Mouse (Mus musculus): ENCODE data around the gene Ryr2. TPM values are rescaled to one million over a fixed set of nuclear protein-coding genes. Genes with fewer than 3 reads are reported as not detected.

Gene Ryr2
- polyA plus RNA-seq, 1 experiment from 2014 or later, result 0.87 TPM

DNA sequence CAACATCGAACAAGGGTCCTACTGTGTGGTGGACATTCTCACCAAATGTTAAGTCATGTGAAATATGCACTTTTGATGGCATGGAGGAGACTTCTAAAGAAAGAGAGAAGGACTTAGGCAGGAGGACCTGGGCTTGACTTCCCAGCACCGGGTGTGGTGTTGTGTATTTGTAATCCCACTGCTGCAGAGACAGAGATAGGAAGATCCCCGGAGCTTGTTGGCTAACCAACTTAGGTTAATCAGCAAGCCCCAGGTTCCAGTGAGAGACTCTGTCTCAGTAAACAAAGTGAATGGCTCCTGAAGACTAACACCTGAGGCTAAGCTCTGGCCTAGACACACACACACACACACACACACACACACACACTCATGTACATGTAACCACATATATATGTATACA is 7.3 kb downstream of the Ryr2 start:
- H3K9me3 ChIP-seq (replicated peaks; ENCODE audit: control insufficient read depth, low read length), result no peaks in the 10 kb centered on the region
- H3K4me2 ChIP-seq (ENCODE audit: low read depth, low read length), result no peak overlapping the region
- H3K27me3 ChIP-seq (ENCODE audit: control insufficient read depth, insufficient read depth, low read length), result 0 out of 2 replicates have a peak, but pooled peaks cover 3% of the 10 kb centered on the region
- H3K4me1 ChIP-seq (ENCODE audit: control insufficient read depth, insufficient read depth, low read length), result no peaks in the 10 kb centered on the region
- no peak overlapping the region for H3K9ac ChIP-seq (ENCODE audit: low read length)
- WGBS, result 68% methylated on average over 3 of the region's 3 CpGs
- no peaks in the 10 kb centered on the region for H3K36me3 ChIP-seq (ENCODE audit: control insufficient read depth, insufficient read depth, low read length)
- H3K4me3 ChIP-seq (replicated peaks; ENCODE audit: low read length), result no peak overlapping the region
- ATAC-seq (ENCODE audit: insufficient read depth, low FRiP score), result no peak
- H3K27ac ChIP-seq (ENCODE audit: low read length), result no peak overlapping the region

DNA sequence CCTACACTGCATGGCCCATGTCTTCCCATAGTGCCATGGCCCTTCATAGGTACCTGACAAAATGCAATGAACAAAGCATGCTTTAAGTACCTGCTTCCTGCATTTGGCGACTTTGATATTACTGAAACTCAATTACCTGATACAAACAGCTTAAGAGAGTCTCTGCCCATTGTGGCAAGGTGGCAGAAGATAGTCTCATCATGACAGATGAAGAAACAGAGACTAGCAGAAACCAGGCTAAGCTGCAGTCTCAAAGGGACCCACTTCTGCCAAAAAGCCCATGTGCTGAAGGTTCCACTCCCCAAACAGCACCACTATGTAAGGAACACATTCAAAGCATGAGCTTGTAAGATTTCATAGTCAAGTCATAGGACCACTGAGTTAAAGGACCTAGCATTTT is 7.8 kb downstream of the Ryr2 start:
- Histone ChIP-seq H3K4me1 (ENCODE audit: control insufficient read depth, insufficient read depth, low read length) (no peaks in the 10 kb centered on the region), H3K27me3 (ENCODE audit: control insufficient read depth, insufficient read depth, low read length) (0 out of 2 replicates have a peak, but pooled peaks cover 2% of the 10 kb centered on the region), H3K36me3 (ENCODE audit: control insufficient read depth, insufficient read depth, low read length) (no peaks in the 10 kb centered on the region), H3K9me3 (replicated peaks; ENCODE audit: control insufficient read depth, low read length) (no peaks in the 10 kb centered on the region), H3K4me2 (ENCODE audit: low read depth, low read length) (no peak overlapping the region), H3K9ac (ENCODE audit: low read length) (no peak overlapping the region), H3K27ac (ENCODE audit: low read length) (no peak overlapping the region), H3K4me3 (replicated peaks; ENCODE audit: low read length) (no peak overlapping the region)
- WGBS, result 83% methylated on average over 1 of the region's 1 CpGs
- ATAC-seq (ENCODE audit: insufficient read depth, low FRiP score), result no peak

DNA sequence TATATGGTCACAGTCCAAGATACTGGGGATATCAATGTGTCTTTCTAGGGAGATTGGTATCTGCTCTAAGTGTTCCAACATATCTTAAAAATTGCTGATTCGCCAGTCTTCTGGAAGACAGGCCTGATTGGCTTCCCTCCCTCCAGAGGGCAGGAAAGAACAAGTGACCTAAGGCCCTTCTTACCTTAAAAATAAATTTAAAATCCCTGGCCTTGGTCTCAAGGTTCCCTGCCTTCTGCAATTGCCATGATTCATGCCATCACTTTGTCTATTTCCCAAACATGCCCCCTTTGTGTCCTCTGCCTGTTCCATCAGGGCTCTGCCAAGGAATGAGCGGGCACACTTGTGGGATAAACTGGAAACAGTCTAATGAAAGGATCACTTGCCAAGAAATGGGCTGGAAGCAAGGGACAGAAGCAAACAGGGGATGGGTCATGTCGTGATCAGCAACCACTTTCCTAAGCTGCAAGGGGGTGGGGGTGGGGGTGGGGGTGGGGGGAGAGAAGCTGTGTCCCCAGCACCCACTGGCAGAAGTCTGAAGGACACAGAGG is 10.3 kb downstream of the Ryr2 start:
- Histone ChIP-seq H3K27me3 (ENCODE audit: control insufficient read depth, insufficient read depth, low read length) (no peaks in the 10 kb centered on the region), H3K27ac (ENCODE audit: low read length) (no peak overlapping the region), H3K4me2 (ENCODE audit: low read depth, low read length) (no peak overlapping the region), H3K36me3 (ENCODE audit: control insufficient read depth, insufficient read depth, low read length) (no peaks in the 10 kb centered on the region), H3K9me3 (replicated peaks; ENCODE audit: control insufficient read depth, low read length) (no peaks in the 10 kb centered on the region), H3K4me3 (replicated peaks; ENCODE audit: low read length) (no peak overlapping the region), H3K4me1 (ENCODE audit: control insufficient read depth, insufficient read depth, low read length) (no peaks in the 10 kb centered on the region), H3K9ac (ENCODE audit: low read length) (no peak overlapping the region)
- 75% methylated on average over 3 of the region's 3 CpGs for WGBS
- no peak for ATAC-seq (ENCODE audit: insufficient read depth, low FRiP score)

DNA sequence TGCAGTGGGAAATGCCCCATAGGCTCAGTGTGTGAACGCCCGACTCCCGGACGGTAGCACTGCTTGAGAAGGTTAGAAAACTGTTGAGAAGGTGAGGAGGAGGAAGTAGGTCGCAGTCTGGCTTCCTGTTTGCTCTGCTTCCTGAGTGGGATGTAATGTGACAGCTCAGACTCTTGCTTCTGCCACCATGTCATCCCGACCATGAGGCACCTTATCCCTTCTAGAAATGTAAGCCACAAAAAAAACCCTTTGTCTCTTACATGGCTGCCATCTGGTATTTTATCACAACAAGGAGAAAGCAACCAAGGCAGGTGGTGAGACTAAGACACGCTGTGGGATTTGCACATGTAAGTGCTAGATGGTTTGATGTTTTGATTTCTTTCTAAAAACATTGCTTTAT is 12.2 kb downstream of the Ryr2 start:
- H3K36me3 ChIP-seq (ENCODE audit: control insufficient read depth, insufficient read depth, low read length), result no peaks in the 10 kb centered on the region
- H3K27me3 ChIP-seq (ENCODE audit: control insufficient read depth, insufficient read depth, low read length), result no peaks in the 10 kb centered on the region
- 72% methylated on average over 7 of the region's 7 CpGs for WGBS
- H3K27ac ChIP-seq (ENCODE audit: low read length), result no peak overlapping the region
- ATAC-seq (ENCODE audit: insufficient read depth, low FRiP score), result no peak
- H3K9me3 ChIP-seq (replicated peaks; ENCODE audit: control insufficient read depth, low read length), result no peaks in the 10 kb centered on the region
- no peak overlapping the region for H3K4me2 ChIP-seq (ENCODE audit: low read depth, low read length)
- no peak overlapping the region for H3K9ac ChIP-seq (ENCODE audit: low read length)
- H3K4me1 ChIP-seq (ENCODE audit: control insufficient read depth, insufficient read depth, low read length), result no peaks in the 10 kb centered on the region
- no peak overlapping the region for H3K4me3 ChIP-seq (replicated peaks; ENCODE audit: low read length)

- no peak overlapping the region for H3K4me3 ChIP-seq (replicated peaks; ENCODE audit: low read length)
- no peaks in the 10 kb centered on the region for H3K9me3 ChIP-seq (replicated peaks; ENCODE audit: control insufficient read depth, low read length)
- H3K27me3 ChIP-seq (ENCODE audit: control insufficient read depth, insufficient read depth, low read length), result no peaks in the 10 kb centered on the region
- WGBS, result 81% methylated on average over 5 of the region's 5 CpGs
- no peaks in the 10 kb centered on the region for H3K36me3 ChIP-seq (ENCODE audit: control insufficient read depth, insufficient read depth, low read length)
- H3K4me1 ChIP-seq (ENCODE audit: control insufficient read depth, insufficient read depth, low read length), result no peaks in the 10 kb centered on the region
- ATAC-seq (ENCODE audit: insufficient read depth, low FRiP score), result no peak
- no peak overlapping the region for H3K27ac ChIP-seq (ENCODE audit: low read length)
- no peak overlapping the region for H3K4me2 ChIP-seq (ENCODE audit: low read depth, low read length)
- H3K9ac ChIP-seq (ENCODE audit: low read length), result no peak overlapping the region
Observed at GRCm38 (mm10) chr13:12093146-12093545, 13.6 kb downstream of the Ryr2 start.

DNA sequence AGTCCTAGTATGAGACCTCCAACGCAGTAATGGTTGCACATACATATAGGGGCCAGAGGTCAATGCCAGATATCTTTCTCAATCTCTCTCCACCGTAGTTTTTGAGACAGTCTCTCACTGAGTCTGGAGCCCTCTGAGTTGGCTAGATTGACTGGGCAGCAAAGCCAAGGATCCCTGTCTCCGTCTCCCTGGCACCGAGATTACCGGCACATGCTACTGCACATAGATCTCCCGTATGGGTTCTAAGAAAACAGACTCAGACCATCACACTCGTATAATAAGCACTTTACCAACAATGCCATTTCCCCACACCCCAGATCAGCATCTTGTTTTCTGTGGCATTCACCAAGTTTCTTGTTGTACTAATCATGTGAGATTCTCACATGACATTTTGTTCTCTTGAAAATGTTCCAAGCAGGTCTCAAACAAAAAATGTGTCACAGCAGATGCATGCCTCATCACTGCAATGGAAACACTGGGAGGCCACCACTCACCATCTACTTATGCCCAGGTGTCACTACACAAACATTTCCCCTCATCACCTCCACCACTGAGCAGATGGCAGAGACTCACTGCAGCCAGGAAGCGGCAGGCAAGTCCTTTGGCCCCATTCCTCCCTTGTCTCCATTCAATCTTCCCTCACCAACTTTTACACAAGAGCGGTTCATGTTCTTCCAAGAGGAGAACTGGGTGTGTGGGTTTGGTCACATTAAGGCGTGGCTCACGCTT is 14.2 kb downstream of the Ryr2 start:
- Histone ChIP-seq H3K4me1 (ENCODE audit: control insufficient read depth, insufficient read depth, low read length) (no peaks in the 10 kb centered on the region), H3K27me3 (ENCODE audit: control insufficient read depth, insufficient read depth, low read length) (no peaks in the 10 kb centered on the region), H3K9ac (ENCODE audit: low read length) (no peak overlapping the region), H3K4me2 (ENCODE audit: low read depth, low read length) (no peak overlapping the region), H3K27ac (ENCODE audit: low read length) (no peak overlapping the region), H3K36me3 (ENCODE audit: control insufficient read depth, insufficient read depth, low read length) (no peaks in the 10 kb centered on the region), H3K9me3 (replicated peaks; ENCODE audit: control insufficient read depth, low read length) (no peaks in the 10 kb centered on the region), H3K4me3 (replicated peaks; ENCODE audit: low read length) (no peak overlapping the region)
- WGBS, result 86% methylated on average over 11 of the region's 11 CpGs
- no peak for ATAC-seq (ENCODE audit: insufficient read depth, low FRiP score)

GRCm38 (mm10) chr13:12084112-12084475 is 22.7 kb downstream of the Ryr2 start:
- H3K4me3 ChIP-seq (replicated peaks; ENCODE audit: low read length), result no peak overlapping the region
- no peak overlapping the region for H3K9ac ChIP-seq (ENCODE audit: low read length)
- no peak overlapping the region for H3K27ac ChIP-seq (ENCODE audit: low read length)
- no peak for ATAC-seq (ENCODE audit: insufficient read depth, low FRiP score)
- WGBS, result 75% methylated on average over 2 of the region's 2 CpGs
- no peaks in the 10 kb centered on the region for H3K4me1 ChIP-seq (ENCODE audit: control insufficient read depth, insufficient read depth, low read length)
- H3K9me3 ChIP-seq (replicated peaks; ENCODE audit: control insufficient read depth, low read length), result no peaks in the 10 kb centered on the region
- H3K4me2 ChIP-seq (ENCODE audit: low read depth, low read length), result no peak overlapping the region
- H3K27me3 ChIP-seq (ENCODE audit: control insufficient read depth, insufficient read depth, low read length), result no peaks in the 10 kb centered on the region
- no peaks in the 10 kb centered on the region for H3K36me3 ChIP-seq (ENCODE audit: control insufficient read depth, insufficient read depth, low read length)

DNA sequence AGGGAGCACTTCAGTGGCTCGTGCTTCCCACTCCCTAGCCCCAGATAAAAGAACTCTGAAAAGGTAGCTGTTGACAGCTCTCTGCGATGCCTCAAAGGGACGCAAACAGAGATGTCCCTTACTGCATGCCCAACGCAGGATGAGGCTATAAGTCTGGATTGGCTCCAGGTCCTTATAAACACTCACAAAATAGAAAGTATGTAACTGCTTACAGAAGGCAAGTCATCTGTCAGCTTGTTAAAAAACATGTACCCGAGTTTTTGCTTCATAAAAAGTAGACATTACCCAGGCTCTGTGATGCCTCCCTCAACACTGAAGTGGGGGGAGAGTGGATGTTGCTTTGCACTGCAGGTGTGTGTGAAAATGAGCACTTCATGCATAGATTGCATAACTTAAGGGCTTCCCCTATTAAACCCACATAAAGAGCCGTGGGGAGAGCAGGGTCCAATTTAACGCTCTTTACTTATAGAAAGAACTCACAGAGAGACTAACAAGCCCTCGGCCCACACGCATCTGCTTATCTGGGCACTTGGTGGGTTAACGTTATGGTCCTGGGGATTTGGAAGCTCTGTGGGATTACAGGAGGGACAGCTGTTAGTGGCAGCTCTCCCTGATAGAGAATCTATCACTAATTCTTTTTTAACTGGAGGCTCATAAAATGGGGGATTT is 23.2 kb downstream of the Ryr2 start:
- no peak overlapping the region for H3K4me2 ChIP-seq (ENCODE audit: low read depth, low read length)
- H3K9me3 ChIP-seq (replicated peaks; ENCODE audit: control insufficient read depth, low read length), result no peaks in the 10 kb centered on the region
- H3K27me3 ChIP-seq (ENCODE audit: control insufficient read depth, insufficient read depth, low read length), result no peaks in the 10 kb centered on the region
- peak; percentile 27; the same call in 1 of the 2 replicates for ATAC-seq (ENCODE audit: insufficient read depth, low FRiP score)
- no peaks in the 10 kb centered on the region for H3K4me1 ChIP-seq (ENCODE audit: control insufficient read depth, insufficient read depth, low read length)
- 29% methylated on average over 10 of the region's 10 CpGs for WGBS
- no peaks in the 10 kb centered on the region for H3K36me3 ChIP-seq (ENCODE audit: control insufficient read depth, insufficient read depth, low read length)
- H3K4me3 ChIP-seq (replicated peaks; ENCODE audit: low read length), result no peak overlapping the region
- no peak overlapping the region for H3K9ac ChIP-seq (ENCODE audit: low read length)
- H3K27ac ChIP-seq (ENCODE audit: low read length), result no peak overlapping the region

DNA sequence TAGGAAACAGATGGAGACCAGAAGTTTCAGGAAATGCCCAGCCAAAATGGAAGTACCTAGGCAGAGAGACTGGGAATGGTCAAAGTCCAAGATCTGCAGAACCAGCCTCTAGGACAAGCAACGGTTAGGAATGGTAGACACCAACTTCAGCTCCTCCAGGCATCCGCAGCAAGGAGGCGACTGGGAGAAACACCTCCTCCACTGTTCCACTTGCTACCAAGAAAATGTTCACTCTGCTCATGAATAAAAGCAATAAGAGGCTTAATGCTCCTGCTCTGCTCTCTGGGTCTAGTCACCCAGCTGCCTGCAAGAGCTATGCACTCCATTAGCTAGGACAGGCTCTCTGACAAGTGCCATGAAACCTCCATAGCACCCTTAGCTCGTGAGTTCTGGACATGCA is 26.2 kb downstream of the Ryr2 start:
- no peak for ATAC-seq (ENCODE audit: insufficient read depth, low FRiP score)
- 81% methylated on average over 4 of the region's 4 CpGs for WGBS

More for the DNA sequence above, 26.2 kb downstream of the Ryr2 start:
- no peaks in the 10 kb centered on the region for H3K27me3 ChIP-seq (ENCODE audit: control insufficient read depth, insufficient read depth, low read length)
- no peak overlapping the region for H3K9ac ChIP-seq (ENCODE audit: low read length)
- no peaks in the 10 kb centered on the region for H3K36me3 ChIP-seq (ENCODE audit: control insufficient read depth, insufficient read depth, low read length)
- H3K4me2 ChIP-seq (ENCODE audit: low read depth, low read length), result no peak overlapping the region
- H3K4me3 ChIP-seq (replicated peaks; ENCODE audit: low read length), result no peak overlapping the region
- H3K4me1 ChIP-seq (ENCODE audit: control insufficient read depth, insufficient read depth, low read length), result no peaks in the 10 kb centered on the region
- no peaks in the 10 kb centered on the region for H3K9me3 ChIP-seq (replicated peaks; ENCODE audit: control insufficient read depth, low read length)
- H3K27ac ChIP-seq (ENCODE audit: low read length), result no peak overlapping the region
